Mouse (Mus musculus): ENCODE measurements around the gene Fam155a. TPM values are rescaled to one million over a fixed set of nuclear protein-coding genes. Genes with fewer than 3 reads are reported as not detected.

Gene Fam155a
- polyA plus RNA-seq, 1 experiment from 2014 or later, result 1.3 TPM

GRCm38 (mm10) chr8:9793351-9793750, 22.4 kb upstream of the Fam155a start:
- H3K4me3 ChIP-seq (ENCODE audit: low read length), result no peak overlapping the region
- H3K27me3 ChIP-seq (replicated peaks; ENCODE audit: control insufficient read depth, insufficient read depth, low read length), result no peaks in the 10 kb centered on the region
- 55% methylated on average over 9 of the region's 9 CpGs for WGBS
- no peak overlapping the region for H3K4me2 ChIP-seq (ENCODE audit: low read depth, low read length)
- H3K4me1 ChIP-seq (ENCODE audit: control insufficient read depth, insufficient read depth, low read length), result no peaks in the 10 kb centered on the region
- no peaks in the 10 kb centered on the region for H3K9me3 ChIP-seq (ENCODE audit: control insufficient read depth, low read length)
- ATAC-seq, result no peak
- H3K9ac ChIP-seq (ENCODE audit: low read depth, low read length), result no peak overlapping the region
- H3K27ac ChIP-seq (ENCODE audit: low read length), result no peak overlapping the region
- H3K36me3 ChIP-seq (ENCODE audit: control insufficient read depth, insufficient read depth, low read length), result no peaks in the 10 kb centered on the region

GRCm38 (mm10) chr8:9780332-9780731, 9.4 kb upstream of the Fam155a start:
- Histone ChIP-seq H3K4me3 (ENCODE audit: low read length) (no peak overlapping the region), H3K9ac (ENCODE audit: low read depth, low read length) (no peak overlapping the region), H3K4me2 (ENCODE audit: low read depth, low read length) (no peak overlapping the region), H3K36me3 (ENCODE audit: control insufficient read depth, insufficient read depth, low read length) (no peaks in the 10 kb centered on the region), H3K27ac (ENCODE audit: low read length) (no peak overlapping the region), H3K27me3 (replicated peaks; ENCODE audit: control insufficient read depth, insufficient read depth, low read length) (0 out of 2 replicates have a peak, but pooled peaks cover 3% of the 10 kb centered on the region), H3K9me3 (ENCODE audit: control insufficient read depth, low read length) (no peaks in the 10 kb centered on the region), H3K4me1 (ENCODE audit: control insufficient read depth, insufficient read depth, low read length) (no peaks in the 10 kb centered on the region)
- WGBS, result 81% methylated on average over 10 of the region's 10 CpGs
- no peak for ATAC-seq

DNA sequence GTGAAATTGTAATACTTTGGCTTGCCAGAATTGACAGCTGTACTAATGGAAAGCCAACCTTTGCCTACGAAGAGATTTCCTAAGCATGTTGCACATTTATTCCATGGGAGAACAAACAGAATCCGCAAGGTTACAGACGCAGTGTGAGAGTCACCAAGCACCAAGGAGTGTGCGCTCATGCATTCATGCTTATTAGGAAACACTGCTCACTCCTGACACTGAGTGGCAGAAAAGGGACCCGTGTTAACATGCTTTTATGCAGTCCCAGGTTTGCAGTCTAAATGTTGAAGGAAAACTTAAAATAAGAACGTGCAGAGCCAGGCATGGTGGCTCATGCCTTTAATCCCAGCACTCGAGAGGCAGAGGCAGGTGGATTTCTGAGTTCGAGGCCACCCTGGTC, 7.2 kb upstream of the Fam155a start:
- no peak overlapping the region for H3K4me2 ChIP-seq (ENCODE audit: low read depth, low read length)
- peaks cover 6% of the 10 kb centered on the region; the same call in 1 of the 2 replicates for H3K27me3 ChIP-seq (replicated peaks; ENCODE audit: control insufficient read depth, insufficient read depth, low read length)
- no peaks in the 10 kb centered on the region for H3K36me3 ChIP-seq (ENCODE audit: control insufficient read depth, insufficient read depth, low read length)
- no peaks in the 10 kb centered on the region for H3K9me3 ChIP-seq (ENCODE audit: control insufficient read depth, low read length)
- no peak for ATAC-seq
- H3K4me1 ChIP-seq (ENCODE audit: control insufficient read depth, insufficient read depth, low read length), result no peaks in the 10 kb centered on the region
- H3K27ac ChIP-seq (ENCODE audit: low read length), result no peak overlapping the region
- no peak overlapping the region for H3K4me3 ChIP-seq (ENCODE audit: low read length)
- H3K9ac ChIP-seq (ENCODE audit: low read depth, low read length), result no peak overlapping the region
- 80% methylated on average over 8 of the region's 8 CpGs for WGBS

DNA sequence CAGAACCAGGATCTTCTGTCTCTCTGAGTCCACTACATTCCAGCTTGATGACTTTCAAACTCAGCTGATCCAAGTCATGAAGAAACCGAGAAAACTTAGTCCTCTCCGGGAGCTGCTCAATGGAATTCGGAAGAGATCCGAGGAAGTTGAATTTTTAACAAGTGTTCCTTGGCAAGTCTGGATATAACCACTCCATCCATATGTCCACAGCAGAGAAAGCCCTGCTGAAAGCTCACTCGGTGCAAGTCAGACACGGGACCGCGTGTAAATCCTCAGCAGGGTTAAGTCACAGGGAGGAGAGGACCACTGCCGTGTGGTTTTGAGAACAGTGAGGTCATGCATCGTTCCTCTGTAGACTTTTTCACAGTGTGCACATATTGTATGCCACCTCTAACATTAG, 5.9 kb upstream of the Fam155a start:
- 88% methylated on average over 10 of the region's 10 CpGs for WGBS
- no peak overlapping the region for H3K9ac ChIP-seq (ENCODE audit: low read depth, low read length)
- no peaks in the 10 kb centered on the region for H3K36me3 ChIP-seq (ENCODE audit: control insufficient read depth, insufficient read depth, low read length)
- no peak overlapping the region for H3K4me3 ChIP-seq (ENCODE audit: low read length)
- H3K27ac ChIP-seq (ENCODE audit: low read length), result no peak overlapping the region
- peaks cover 17% of the 10 kb centered on the region for H3K27me3 ChIP-seq (replicated peaks; ENCODE audit: control insufficient read depth, insufficient read depth, low read length)
- no peaks in the 10 kb centered on the region for H3K9me3 ChIP-seq (ENCODE audit: control insufficient read depth, low read length)
- no peak overlapping the region for H3K4me2 ChIP-seq (ENCODE audit: low read depth, low read length)
- ATAC-seq, result no peak
- peaks cover under 1% of the 10 kb centered on the region; the same call in 1 of the 2 replicates for H3K4me1 ChIP-seq (ENCODE audit: control insufficient read depth, insufficient read depth, low read length)

- Histone ChIP-seq H3K27me3 (replicated peaks; ENCODE audit: control insufficient read depth, insufficient read depth, low read length) (peaks cover 43% of the 10 kb centered on the region), H3K4me1 (ENCODE audit: control insufficient read depth, insufficient read depth, low read length) (peaks cover 11% of the 10 kb centered on the region), H3K4me2 (ENCODE audit: low read depth, low read length) (peak overlapping the region; percentile 84; the same call in 1 of the 2 replicates), H3K27ac (ENCODE audit: low read length) (no peak overlapping the region), H3K9ac (ENCODE audit: low read depth, low read length) (no peak overlapping the region), H3K9me3 (ENCODE audit: control insufficient read depth, low read length) (no peaks in the 10 kb centered on the region), H3K4me3 (ENCODE audit: low read length) (0 out of 2 replicates have a peak overlapping the region, but pooled peaks have one; percentile 12), H3K36me3 (ENCODE audit: control insufficient read depth, insufficient read depth, low read length) (no peaks in the 10 kb centered on the region)
- ATAC-seq, result 0 out of 2 replicates have a peak, but pooled peaks have one; percentile 18
- WGBS, result 11% methylated on average over 6 of the region's 6 CpGs
These were observed 1.5 kb upstream of the Fam155a start for GRCm38 (mm10) chr8:9772519-9772840.

GRCm38 (mm10) chr8:9771606-9772518, 901 bp upstream of the Fam155a start:
- H3K27me3 ChIP-seq (replicated peaks; ENCODE audit: control insufficient read depth, insufficient read depth, low read length), result peaks cover 43% of the 10 kb centered on the region
- H3K27ac ChIP-seq (ENCODE audit: low read length), result no peak overlapping the region
- 0 out of 2 replicates have a peak, but pooled peaks have one; percentile 13 for ATAC-seq
- H3K4me2 ChIP-seq (ENCODE audit: low read depth, low read length), result peak overlapping the region; percentile 84
- H3K4me1 ChIP-seq (ENCODE audit: control insufficient read depth, insufficient read depth, low read length), result peaks cover 11% of the 10 kb centered on the region
- H3K4me3 ChIP-seq (ENCODE audit: low read length), result peak overlapping the region; percentile 48
- peak overlapping the region; percentile 45 for H3K9ac ChIP-seq (ENCODE audit: low read depth, low read length)
- H3K36me3 ChIP-seq (ENCODE audit: control insufficient read depth, insufficient read depth, low read length), result no peaks in the 10 kb centered on the region
- WGBS, result under 1% methylated on average over 52 of the region's 55 CpGs
- no peaks in the 10 kb centered on the region for H3K9me3 ChIP-seq (ENCODE audit: control insufficient read depth, low read length)

GRCm38 (mm10) chr8:9770261-9770998, 531 bp downstream of the Fam155a start:
- no peak for ATAC-seq
- no peak overlapping the region for H3K27ac ChIP-seq (ENCODE audit: low read length)
- peak overlapping the region; percentile 84 for H3K4me2 ChIP-seq (ENCODE audit: low read depth, low read length)
- H3K4me1 ChIP-seq (ENCODE audit: control insufficient read depth, insufficient read depth, low read length), result peaks cover 11% of the 10 kb centered on the region
- H3K9me3 ChIP-seq (ENCODE audit: control insufficient read depth, low read length), result no peaks in the 10 kb centered on the region
- peaks cover 40% of the 10 kb centered on the region for H3K27me3 ChIP-seq (replicated peaks; ENCODE audit: control insufficient read depth, insufficient read depth, low read length)
- 0 out of 2 replicates have a peak overlapping the region, but pooled peaks have one; percentile 14 for H3K9ac ChIP-seq (ENCODE audit: low read depth, low read length)
- 2% methylated on average over 46 of the region's 48 CpGs for WGBS
- H3K36me3 ChIP-seq (ENCODE audit: control insufficient read depth, insufficient read depth, low read length), result no peaks in the 10 kb centered on the region
- peak overlapping the region; percentile 48 for H3K4me3 ChIP-seq (ENCODE audit: low read length)

GRCm38 (mm10) chr8:9769061-9769460, 1.9 kb downstream of the Fam155a start:
- peaks cover 11% of the 10 kb centered on the region for H3K4me1 ChIP-seq (ENCODE audit: control insufficient read depth, insufficient read depth, low read length)
- no peaks in the 10 kb centered on the region for H3K36me3 ChIP-seq (ENCODE audit: control insufficient read depth, insufficient read depth, low read length)
- no peak overlapping the region for H3K4me3 ChIP-seq (ENCODE audit: low read length)
- no peak overlapping the region for H3K4me2 ChIP-seq (ENCODE audit: low read depth, low read length)
- H3K9me3 ChIP-seq (ENCODE audit: control insufficient read depth, low read length), result no peaks in the 10 kb centered on the region
- H3K9ac ChIP-seq (ENCODE audit: low read depth, low read length), result no peak overlapping the region
- no peak for ATAC-seq
- WGBS, result 25% methylated on average over 6 of the region's 6 CpGs
- H3K27me3 ChIP-seq (replicated peaks; ENCODE audit: control insufficient read depth, insufficient read depth, low read length), result peaks cover 37% of the 10 kb centered on the region
- no peak overlapping the region for H3K27ac ChIP-seq (ENCODE audit: low read length)

DNA sequence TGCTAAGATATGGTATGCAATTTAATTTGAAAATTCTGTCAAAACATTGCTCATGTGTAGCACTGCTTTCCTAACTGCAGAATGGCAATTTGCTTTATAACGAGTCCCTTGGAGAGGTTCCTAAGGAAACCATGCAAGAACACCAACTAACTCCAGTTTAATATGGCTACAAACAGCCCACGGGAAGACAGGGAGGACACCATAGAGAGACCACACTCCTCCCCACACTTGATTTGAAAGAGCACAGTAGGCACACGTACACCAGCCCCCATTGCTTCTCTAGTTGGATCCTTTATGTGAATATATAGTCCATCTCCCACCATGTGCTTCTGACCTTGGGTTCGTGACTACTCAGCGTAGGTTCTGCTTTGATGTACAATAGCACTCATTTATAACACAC, 35.8 kb downstream of the Fam155a start:
- H3K4me3 ChIP-seq (ENCODE audit: low read length), result no peak overlapping the region
- H3K4me1 ChIP-seq (ENCODE audit: control insufficient read depth, insufficient read depth, low read length), result no peaks in the 10 kb centered on the region
- no peaks in the 10 kb centered on the region for H3K27me3 ChIP-seq (replicated peaks; ENCODE audit: control insufficient read depth, insufficient read depth, low read length)
- WGBS, result 66% methylated on average over 5 of the region's 5 CpGs
- H3K27ac ChIP-seq (ENCODE audit: low read length), result no peak overlapping the region
- no peak overlapping the region for H3K9ac ChIP-seq (ENCODE audit: low read depth, low read length)
- no peaks in the 10 kb centered on the region for H3K9me3 ChIP-seq (ENCODE audit: control insufficient read depth, low read length)
- no peak for ATAC-seq
- H3K4me2 ChIP-seq (ENCODE audit: low read depth, low read length), result no peak overlapping the region
- H3K36me3 ChIP-seq (ENCODE audit: control insufficient read depth, insufficient read depth, low read length), result no peaks in the 10 kb centered on the region

Data from intestine, embryonic 16.5 days (tissue).